Mouse (Mus musculus) midbrain, embryonic 11.5 days (tissue): ENCODE measurements around the gene Tmem121. TPM values are rescaled to one million over a fixed set of nuclear protein-coding genes. Genes with fewer than 3 reads are reported as not detected.

Experiments
- ATAC-seq: fragments of 200-750 bp; cut with Nextera tagmentation; 2 replicates; pipeline ENCODE4 v1.8.0; 2017; ENCODE audit warnings: moderate TSS enrichment, moderate library complexity; ENCODE audit not compliant: low FRiP score
- DNase-seq: peaks from one replicate; pipeline ENCODE4 v3.0.0; 2015; ENCODE audit warnings: low spot score; ENCODE audit errors: missing footprints
- H3K27ac ChIP-seq: fragments of 300-500 bp; sonication (generic); 2 replicates; pipeline ENCODE4 v1.5.1; 2014; ENCODE audit warnings: low read depth, low read length
- H3K27me3 ChIP-seq: fragments of 300-500 bp; sonication (generic); 2 replicates; pipeline ENCODE4 v1.6.1; 2014; ENCODE audit warnings: mild to moderate bottlenecking, low read length, moderate library complexity, mixed read lengths; ENCODE audit not compliant: control insufficient read depth, insufficient read depth
- H3K36me3 ChIP-seq: fragments of 300-500 bp; sonication (generic); 2 replicates; pipeline ENCODE4 v1.6.1; 2014; ENCODE audit warnings: mild to moderate bottlenecking, low read length, moderate library complexity, mixed read lengths; ENCODE audit not compliant: control insufficient read depth, insufficient read depth
- H3K4me1 ChIP-seq: fragments of 300-500 bp; sonication (generic); 2 replicates; pipeline ENCODE4 v1.6.1; 2014; ENCODE audit warnings: low read length; ENCODE audit not compliant: control insufficient read depth, insufficient read depth
- H3K4me2 ChIP-seq: fragments of 300-500 bp; sonication (generic); 2 replicates; pipeline ENCODE4 v1.6.1; 2014; ENCODE audit warnings: mild to moderate bottlenecking, moderate library complexity
- H3K4me3 ChIP-seq: fragments of 300-500 bp; sonication (generic); 2 replicates; pipeline ENCODE4 v1.5.1; 2014; ENCODE audit warnings: low read depth, low read length
- H3K9ac ChIP-seq: fragments of 300-500 bp; sonication (generic); 2 replicates; pipeline ENCODE4 v1.6.1; 2014; ENCODE audit warnings: low read length
- H3K9me3 ChIP-seq: fragments of 300-500 bp; sonication (generic); 2 replicates; pipeline ENCODE4 v1.6.1; 2016; ENCODE audit warnings: low read length; ENCODE audit not compliant: control insufficient read depth
- WGBS: fragments of 180-500 bp; shearing (Covaris S2); extraction: QIAGEN DNeasy Blood & Tissue Kit; methylation state at CpG from one replicate; pipeline ENCODE4 v1.1.7; 2014; 5-methylcytosine and 5-hydroxymethylcytosine counted together
- polyA plus RNA-seq: library from polyadenylated mRNA; unstranded; fragments of >200 nt; fragmentation: Nextera tagmentation; extraction: Ambion mirVana; gene quantifications from 2 replicates; pipeline ENCODE4 v1.2.1, GENCODE M21; 2014

Gene Tmem121
- polyA plus RNA-seq, 1 experiment from 2014 or later: 13.1 TPM

DNA sequence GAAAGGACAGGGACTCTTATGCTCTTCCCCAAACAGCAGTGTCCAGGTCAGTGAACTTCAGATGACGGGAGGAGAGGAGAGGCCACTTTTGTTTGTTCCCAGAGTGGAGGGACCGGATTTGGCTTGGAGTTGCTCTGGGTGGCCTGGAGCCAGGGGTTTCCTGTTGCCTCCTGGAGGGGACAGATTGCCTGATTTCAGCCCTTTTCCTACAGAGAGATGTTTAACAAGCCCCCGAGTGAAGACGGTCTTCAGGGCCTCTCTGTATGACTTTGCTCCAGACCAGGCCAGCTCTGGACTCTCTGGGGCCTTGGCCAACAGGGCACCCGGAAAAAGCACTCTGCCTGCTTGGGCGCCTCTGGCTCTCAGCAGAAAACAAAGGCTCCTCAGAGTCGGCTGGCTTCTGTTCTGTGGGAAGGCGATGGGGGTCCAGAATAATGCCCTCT, 44.2 kb upstream of the Tmem121 start:
- 31% methylated on average over 8 of the region's 8 CpGs for WGBS
- DNase-seq: no peak
- H3K4me2 ChIP-seq: peak overlapping the region; percentile 61
- H3K36me3 ChIP-seq: peaks cover 10% of the 10 kb centered on the region
- H3K27me3 ChIP-seq: no peaks in the 10 kb centered on the region; the same call in 1 of the 2 replicates
- H3K9ac ChIP-seq: peak overlapping the region; percentile 80
- ATAC-seq: no peak
- peak overlapping the region; percentile 40 for H3K27ac ChIP-seq
- H3K4me3 ChIP-seq: peak overlapping the region; percentile 67
- H3K4me1 ChIP-seq: peaks cover 44% of the 10 kb centered on the region
- no peaks in the 10 kb centered on the region for H3K9me3 ChIP-seq

DNA sequence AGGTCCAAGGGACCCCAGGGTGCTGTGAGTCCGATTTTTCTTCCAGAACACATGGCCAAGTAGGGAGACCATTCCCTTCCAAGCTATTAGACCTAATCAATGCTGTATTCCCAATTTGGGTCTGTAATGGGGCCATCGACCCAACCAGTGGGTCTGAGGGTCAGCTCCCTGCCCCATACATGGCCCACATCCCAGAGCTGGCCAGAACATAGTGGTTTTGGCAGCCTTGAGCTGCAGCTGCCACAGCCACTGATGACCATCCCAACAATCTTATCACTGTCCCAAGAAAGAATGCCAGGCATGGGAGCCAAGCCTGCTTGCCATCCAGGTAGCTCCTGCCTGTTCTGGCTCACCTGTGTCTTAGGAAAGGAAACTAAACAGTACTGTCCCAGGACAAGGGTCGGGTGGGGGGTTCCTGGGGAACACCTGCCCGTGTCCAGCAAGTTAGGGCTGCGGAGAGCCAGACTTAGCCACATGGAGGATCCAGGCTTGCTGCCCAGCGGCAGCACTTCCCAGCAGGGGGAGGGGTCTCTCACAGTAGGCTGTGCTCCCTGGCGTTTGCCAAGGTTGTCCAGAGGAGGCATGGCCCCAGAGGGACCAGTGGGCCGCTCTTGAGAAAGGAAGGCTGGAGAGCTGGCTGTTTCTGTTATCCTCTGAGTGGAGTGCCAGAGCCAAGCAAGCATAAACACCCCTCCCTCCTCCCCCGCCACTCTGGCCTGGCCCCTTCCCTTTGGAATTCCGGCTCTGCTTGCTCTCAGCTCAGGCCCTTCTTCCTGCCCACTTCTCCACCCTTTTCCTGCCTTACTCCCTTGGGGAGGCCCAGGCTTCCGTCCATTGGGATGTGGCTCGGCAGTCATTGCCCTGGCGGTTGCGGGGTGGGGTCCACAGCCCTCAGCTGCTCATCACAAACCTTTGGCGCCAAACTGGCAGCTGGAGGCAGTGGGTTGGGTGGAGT, 43.4 kb upstream of the Tmem121 start:
- Histone ChIP-seq H3K9me3 (no peaks in the 10 kb centered on the region), H3K27ac (peak overlapping the region; percentile 40), H3K4me1 (peaks cover 46% of the 10 kb centered on the region), H3K9ac (peak overlapping the region; percentile 80), H3K27me3 (no peaks in the 10 kb centered on the region; the same call in 1 of the 2 replicates), H3K36me3 (peaks cover 4% of the 10 kb centered on the region; the same call in 1 of the 2 replicates), H3K4me2 (peak overlapping the region; percentile 61), H3K4me3 (peak overlapping the region; percentile 67)
- no peak for ATAC-seq
- 25% methylated on average over 15 of the region's 15 CpGs for WGBS
- DNase-seq: peak; percentile 91

DNA sequence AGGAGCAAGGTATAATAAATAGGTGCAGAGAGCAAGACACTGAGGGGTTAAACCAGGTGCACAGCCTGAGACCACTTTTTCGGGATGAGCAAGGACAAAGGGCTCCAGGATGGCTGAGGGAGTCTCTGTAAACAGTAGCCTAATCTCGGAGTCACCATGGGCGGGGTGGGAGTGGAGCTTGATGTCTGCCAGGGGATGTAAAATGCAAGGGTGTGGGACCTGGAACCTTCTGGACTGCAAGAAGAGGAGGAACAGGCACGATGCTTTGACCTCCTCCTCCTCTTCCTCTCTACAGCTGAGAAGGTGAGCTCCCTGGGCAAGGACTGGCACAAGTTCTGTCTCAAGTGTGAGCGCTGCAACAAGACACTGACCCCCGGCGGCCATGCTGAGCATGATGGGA, 42.6 kb upstream of the Tmem121 start:
- Histone ChIP-seq H3K27me3 (no peaks in the 10 kb centered on the region; the same call in 1 of the 2 replicates), H3K9me3 (no peaks in the 10 kb centered on the region), H3K4me1 (peaks cover 46% of the 10 kb centered on the region), H3K9ac (peak overlapping the region; percentile 80; the same call in 1 of the 2 replicates), H3K4me3 (peak overlapping the region; percentile 67; the same call in 1 of the 2 replicates), H3K27ac (no peak overlapping the region), H3K36me3 (peaks cover 4% of the 10 kb centered on the region; the same call in 1 of the 2 replicates), H3K4me2 (peak overlapping the region; percentile 61)
- DNase-seq (no peak), ATAC-seq (no peak)
- WGBS: 67% methylated on average over 7 of the region's 7 CpGs

DNA sequence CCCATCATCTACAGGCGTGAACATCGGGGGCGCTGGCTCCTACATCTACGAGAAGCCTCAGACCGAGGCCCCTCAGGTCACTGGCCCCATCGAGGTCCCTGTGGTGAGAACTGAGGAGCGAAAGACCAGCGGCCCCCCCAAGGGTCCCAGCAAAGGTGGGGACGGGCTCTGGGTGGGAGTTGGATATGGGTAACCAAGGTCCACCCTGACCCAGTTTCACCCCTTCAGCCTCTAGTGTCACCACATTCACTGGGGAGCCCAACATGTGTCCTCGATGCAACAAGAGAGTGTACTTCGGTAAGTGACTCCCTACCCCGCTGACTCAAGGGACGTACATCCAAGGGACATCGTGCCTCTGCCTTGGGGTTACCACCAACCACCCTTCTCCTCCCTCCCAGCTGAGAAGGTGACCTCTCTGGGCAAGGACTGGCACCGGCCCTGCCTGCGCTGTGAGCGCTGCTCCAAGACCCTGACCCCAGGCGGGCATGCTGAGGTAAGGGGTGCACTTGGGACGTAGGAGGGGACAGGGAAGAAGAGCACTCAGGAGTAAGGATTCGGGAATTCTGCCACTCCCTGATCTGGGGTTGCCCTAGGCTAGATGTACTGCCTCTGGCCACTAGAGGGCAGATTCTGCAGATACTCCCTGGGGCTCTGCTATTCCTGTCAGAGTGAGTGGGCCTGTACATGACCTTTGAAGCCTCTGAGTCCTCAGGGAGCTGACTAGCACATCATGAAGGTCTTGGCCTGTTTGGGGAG, 41.6 kb upstream of the Tmem121 start:
- whole genome bisulfite sequencing: 79% methylated on average over 20 of the region's 20 CpGs
- no peak overlapping the region for H3K27ac ChIP-seq
- H3K4me2 ChIP-seq: no peak overlapping the region
- DNase-seq: no peak
- H3K9ac ChIP-seq: no peak overlapping the region
- no peak for ATAC-seq
- no peak overlapping the region for H3K4me3 ChIP-seq
- no peaks in the 10 kb centered on the region for H3K9me3 ChIP-seq
- peaks cover 39% of the 10 kb centered on the region for H3K4me1 ChIP-seq
- peaks cover 4% of the 10 kb centered on the region; the same call in 1 of the 2 replicates for H3K36me3 ChIP-seq
- H3K27me3 ChIP-seq: no peaks in the 10 kb centered on the region; the same call in 1 of the 2 replicates

- Histone ChIP-seq H3K9ac (no peak overlapping the region), H3K27me3 (no peaks in the 10 kb centered on the region; the same call in 1 of the 2 replicates), H3K4me2 (no peak overlapping the region), H3K27ac (no peak overlapping the region), H3K36me3 (peaks cover 4% of the 10 kb centered on the region; the same call in 1 of the 2 replicates), H3K4me1 (peaks cover 33% of the 10 kb centered on the region), H3K9me3 (no peaks in the 10 kb centered on the region), H3K4me3 (no peak overlapping the region)
- ATAC-seq (no peak), DNase-seq (no peak)
- WGBS: 96% methylated on average over 16 of the region's 16 CpGs
These were observed 40.8 kb upstream of the Tmem121 start for GRCm38 (mm10) chr12:113144886-113145285.

GRCm38 (mm10) chr12:113145591-113145990, 40.1 kb upstream of the Tmem121 start:
- no peak overlapping the region for H3K4me2 ChIP-seq
- ATAC-seq (0 out of 2 replicates have a peak, but pooled peaks have one; percentile 7), DNase-seq (no peak)
- H3K27ac ChIP-seq: no peak overlapping the region
- WGBS: 91% methylated on average over 5 of the region's 5 CpGs
- H3K4me3 ChIP-seq: no peak overlapping the region
- peaks cover 1% of the 10 kb centered on the region; the same call in 1 of the 2 replicates for H3K27me3 ChIP-seq
- H3K9me3 ChIP-seq: no peaks in the 10 kb centered on the region
- peaks cover 4% of the 10 kb centered on the region; the same call in 1 of the 2 replicates for H3K36me3 ChIP-seq
- H3K9ac ChIP-seq: no peak overlapping the region
- H3K4me1 ChIP-seq: peaks cover 33% of the 10 kb centered on the region

- Histone ChIP-seq H3K4me3 (0 out of 2 replicates have a peak within 1 kb of the TSS, but pooled peaks have one; percentile 1), H3K9ac (peak within 1 kb of the TSS; percentile 18), H3K9me3 (no peaks in the 10 kb centered on the region), H3K4me2 (peak within 1 kb of the TSS; percentile 23), H3K27me3 (peaks cover 7% of the 10 kb centered on the region; the same call in 1 of the 2 replicates), H3K4me1 (peaks cover 25% of the 10 kb centered on the region), H3K27ac (no peak within 1 kb of the TSS), H3K36me3 (peaks cover 4% of the 10 kb centered on the region; the same call in 1 of the 2 replicates)
- ATAC-seq: peak; percentile 26
- WGBS: 7% methylated on average over 45 of the region's 45 CpGs
- peak; percentile 97 for DNase-seq
These were observed 39.3 kb upstream of the Tmem121 start, which contains the start of gene Crip1 for GRCm38 (mm10) chr12:113146112-113147057. Crip1 (plus strand) TSS chr12:113146316.

DNA sequence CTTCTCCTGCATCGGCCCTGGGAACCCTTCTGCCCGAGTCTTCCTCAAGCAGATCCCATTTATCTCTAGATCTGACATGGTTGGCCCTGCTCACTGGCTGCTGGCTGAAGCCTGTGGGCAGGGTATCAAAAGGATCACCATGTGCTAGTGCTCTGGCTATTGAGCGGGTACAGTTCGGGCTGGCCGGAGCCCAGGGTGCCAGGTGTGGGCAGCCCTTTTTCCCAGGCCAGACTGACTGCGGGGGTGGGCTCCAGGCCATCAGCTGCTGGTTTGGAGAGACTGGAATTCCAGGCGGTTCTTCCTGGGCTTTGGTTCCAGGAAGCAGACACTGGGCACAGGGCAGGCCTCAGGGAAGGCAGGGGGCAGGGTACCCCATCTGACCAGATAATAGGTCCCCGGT, 38.2 kb upstream of the Tmem121 start:
- no peaks in the 10 kb centered on the region for H3K9me3 ChIP-seq
- ATAC-seq: no peak
- no peak overlapping the region for H3K4me2 ChIP-seq
- no peak for DNase-seq
- no peak overlapping the region for H3K4me3 ChIP-seq
- H3K9ac ChIP-seq: no peak overlapping the region
- H3K4me1 ChIP-seq: peaks cover 20% of the 10 kb centered on the region
- peaks cover 9% of the 10 kb centered on the region; the same call in 1 of the 2 replicates for H3K27me3 ChIP-seq
- 87% methylated on average over 8 of the region's 8 CpGs for WGBS
- H3K36me3 ChIP-seq: peaks cover 4% of the 10 kb centered on the region; the same call in 1 of the 2 replicates
- no peak overlapping the region for H3K27ac ChIP-seq
